Mouse (Mus musculus) pancreas, adult 10 weeks (tissue): ENCODE measurements around the gene Olfr1350. TPM values are rescaled to one million over a fixed set of nuclear protein-coding genes. Genes with fewer than 3 reads are reported as not detected.

ENCODE experiments used
- polyA plus RNA-seq: library from polyadenylated mRNA; stranded (reverse); fragments of 350-450 nt; fragmentation: Illumina TruSeq; extraction: RNeasy Lipid Tissue Mini Kit (QIAGEN cat#74804); gene quantifications from one replicate; pipeline ENCODE4 v1.2.3, GENCODE M21; 2015; ENCODE audit warnings: low read depth, low replicate concordance; ENCODE audit not compliant: insufficient read depth

Gene Olfr1350
- not detected for polyA plus RNA-seq

GRCm38 (mm10) chr7:6564541-6564940 is at the start of gene Olfr1350:
TSS of gene Olfr1350 (plus strand) at chr7:6564841.

GRCm38 (mm10) chr7:6522850-6523249 is 41.8 kb upstream of the Olfr1350 start, which contains the start of gene Olfr1349:
TSS of gene Olfr1349 (minus strand) at chr7:6522950.

Other genes starting within 250 kb of the Olfr1350 start
- gene Zfp583, start 233.6 kb upstream of the Olfr1350 start, polyA plus RNA-seq = 0.31 TPM
- gene Gm3854, start 221.1 kb upstream of the Olfr1350 start, polyA plus RNA-seq = 0.50 TPM
- gene Zfp78, start 201.6 kb upstream of the Olfr1350 start, polyA plus RNA-seq = 1.6 TPM
- 2.3 TPM for gene Zfp28, start 181.5 kb upstream of the Olfr1350 start, polyA plus RNA-seq
- gene Smim17, start 166.1 kb upstream of the Olfr1350 start, polyA plus RNA-seq = not detected
- not detected for gene Gm20715, start 154.6 kb upstream of the Olfr1350 start, polyA plus RNA-seq
- gene Olfr1344, start 126.2 kb upstream of the Olfr1350 start, polyA plus RNA-seq = not detected
- not detected for gene Olfr1336, start 108.7 kb upstream of the Olfr1350 start, polyA plus RNA-seq
- gene Olfr1346, start 97.7 kb upstream of the Olfr1350 start, polyA plus RNA-seq = not detected
- not detected for gene Olfr5, start 77.9 kb upstream of the Olfr1350 start, polyA plus RNA-seq
- not detected for gene Olfr1347, start 65.1 kb upstream of the Olfr1350 start, polyA plus RNA-seq
- gene Olfr1348, start 56.1 kb upstream of the Olfr1350 start, polyA plus RNA-seq = not detected
- gene Olfr1349, start 41.9 kb upstream of the Olfr1350 start, polyA plus RNA-seq = not detected
- 5.8 TPM for gene Zim1, start 131.6 kb downstream of the Olfr1350 start, polyA plus RNA-seq
- gene Peg3, start 165.6 kb downstream of the Olfr1350 start, polyA plus RNA-seq = 39.1 TPM
- 1.5 TPM for gene Usp29, start 165.7 kb downstream of the Olfr1350 start, polyA plus RNA-seq